Mouse (Mus musculus) heart, adult 2 months (tissue): ENCODE measurements around the gene Aqp1.

Experiments
- CTCF ChIP-seq: fragments of 200-600 bp; IDR thresholded peaks from 2 replicates; pipeline ENCODE4 v1.8.1; 2022; ENCODE audit warnings: antibody characterized with exemption, mild to moderate bottlenecking, moderate library complexity
- POLR2A ChIP-seq: fragments of 200-500 bp; IDR thresholded peaks from 2 replicates; pipeline ENCODE4 v1.6.1; 2011; ENCODE audit warnings: mild to moderate bottlenecking, low read depth, low read length, control low read depth; ENCODE audit not compliant: insufficient read depth

DNA sequence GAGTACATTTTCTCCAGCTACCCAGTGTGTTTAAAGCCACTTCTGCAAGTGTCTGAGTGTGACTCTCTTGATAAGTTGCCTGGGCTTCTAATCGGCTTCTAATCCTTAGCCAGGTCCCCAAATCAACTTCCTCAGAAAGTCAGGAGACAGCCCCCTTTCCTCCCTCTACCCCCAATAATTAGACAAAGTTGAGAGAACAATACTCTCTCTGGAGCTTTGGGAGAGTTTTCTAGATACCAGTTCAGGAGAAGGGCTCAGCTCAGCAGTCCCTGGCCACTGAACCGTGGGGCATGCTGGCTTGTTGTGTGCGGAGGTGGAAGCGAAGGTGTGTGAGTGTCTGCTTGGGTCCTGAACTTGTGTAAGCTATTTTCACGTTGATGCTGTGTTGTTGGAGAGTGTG is 1.0 kb downstream of the Aqp1 start:
- TF ChIP-seq CTCF (no peak), POLR2A (no peak)
